Mouse (Mus musculus): Measurements from ENCODE around the gene Teddm1b. TPM values are rescaled to one million over a fixed set of nuclear protein-coding genes. Genes with fewer than 3 reads are reported as not detected.

Teddm1b gene
- polyA plus RNA-seq, 1 experiment, result not detected

GRCm38 (mm10) chr1:153894979-153895378, 20.8 kb downstream of the Teddm1b start:
- H3K27me3 ChIP-seq (replicated peaks; ENCODE audit: control insufficient read depth, insufficient read depth, low read length), result no peaks in the 10 kb centered on the region
- DNase-seq, result peak; percentile 77
- H3K36me3 ChIP-seq (ENCODE audit: control insufficient read depth, insufficient read depth, low read length), result no peaks in the 10 kb centered on the region
- no peak overlapping the region for H3K27ac ChIP-seq (ENCODE audit: insufficient read depth, low read depth, low read length)
- no peak overlapping the region for H3K4me3 ChIP-seq (ENCODE audit: insufficient read depth, low read depth, low read length)
- H3K4me1 ChIP-seq (ENCODE audit: control insufficient read depth, insufficient read depth, low read length), result no peaks in the 10 kb centered on the region; the same call in 1 of the 2 replicates
- no peak for TF ChIP-seq POLR2A (IDR thresholded peaks at IDR 0.05; ENCODE audit: low read depth, low read length)
- TF ChIP-seq CTCF (conservative IDR thresholded peaks at IDR 0.05; ENCODE audit: insufficient read depth, insufficient read length, low read depth, low read length), result peak; percentile 89
- 35% methylated on average over 5 of the region's 5 CpGs for WGBS

- Histone ChIP-seq H3K36me3 (ENCODE audit: control insufficient read depth, insufficient read depth, low read length) (no peaks in the 10 kb centered on the region), H3K4me1 (ENCODE audit: control insufficient read depth, insufficient read depth, low read length) (no peaks in the 10 kb centered on the region; the same call in 1 of the 2 replicates), H3K4me3 (ENCODE audit: insufficient read depth, low read depth, low read length) (no peak overlapping the region), H3K27ac (ENCODE audit: insufficient read depth, low read depth, low read length) (no peak overlapping the region), H3K27me3 (replicated peaks; ENCODE audit: control insufficient read depth, insufficient read depth, low read length) (no peaks in the 10 kb centered on the region)
- no peak for DNase-seq
- no peak for TF ChIP-seq CTCF (conservative IDR thresholded peaks at IDR 0.05; ENCODE audit: insufficient read depth, insufficient read length, low read depth, low read length)
- TF ChIP-seq POLR2A (IDR thresholded peaks at IDR 0.05; ENCODE audit: low read depth, low read length), result no peak
- 69% methylated on average over 8 of the region's 8 CpGs for WGBS
These were observed 23.1 kb downstream of the Teddm1b start for GRCm38 (mm10) chr1:153897196-153897595.

- Histone ChIP-seq H3K4me1 (ENCODE audit: control insufficient read depth, insufficient read depth, low read length) (peaks cover 4% of the 10 kb centered on the region; the same call in 1 of the 2 replicates), H3K36me3 (ENCODE audit: control insufficient read depth, insufficient read depth, low read length) (peaks cover 2% of the 10 kb centered on the region; the same call in 1 of the 2 replicates), H3K4me3 (ENCODE audit: insufficient read depth, low read depth, low read length) (peak overlapping the region; percentile 74), H3K27ac (ENCODE audit: insufficient read depth, low read depth, low read length) (peak overlapping the region; percentile 43), H3K27me3 (replicated peaks; ENCODE audit: control insufficient read depth, insufficient read depth, low read length) (no peaks in the 10 kb centered on the region)
- WGBS, result 17% methylated on average over 22 of the region's 22 CpGs
- DNase-seq, result no peak
- TF ChIP-seq CTCF (conservative IDR thresholded peaks at IDR 0.05; ENCODE audit: insufficient read depth, insufficient read length, low read depth, low read length) (no peak), POLR2A (IDR thresholded peaks at IDR 0.05; ENCODE audit: low read depth, low read length) (no peak)
These were observed 25.0 kb downstream of the Teddm1b start for GRCm38 (mm10) chr1:153898989-153899730.

- Histone ChIP-seq H3K27ac (ENCODE audit: insufficient read depth, low read depth, low read length) (peak within 1 kb of the TSS; percentile 70), H3K36me3 (ENCODE audit: control insufficient read depth, insufficient read depth, low read length) (peaks cover 2% of the 10 kb centered on the region; the same call in 1 of the 2 replicates), H3K4me1 (ENCODE audit: control insufficient read depth, insufficient read depth, low read length) (peaks cover 4% of the 10 kb centered on the region; the same call in 1 of the 2 replicates), H3K4me3 (ENCODE audit: insufficient read depth, low read depth, low read length) (peak within 1 kb of the TSS; percentile 74), H3K27me3 (replicated peaks; ENCODE audit: control insufficient read depth, insufficient read depth, low read length) (no peaks in the 10 kb centered on the region)
- TF ChIP-seq CTCF (conservative IDR thresholded peaks at IDR 0.05; ENCODE audit: insufficient read depth, insufficient read length, low read depth, low read length) (no peak), POLR2A (IDR thresholded peaks at IDR 0.05; ENCODE audit: low read depth, low read length) (peak; percentile 100)
- WGBS, result under 1% methylated on average over 51 of the region's 51 CpGs
- DNase-seq, result peak; percentile 99
These were observed 25.7 kb downstream of the Teddm1b start, which contains the start of the genes Glul and Teddm2 for GRCm38 (mm10) chr1:153899731-153900380. Glul (plus strand) TSS chr1:153899944. Teddm2 (minus strand) TSS chr1:153900228.

GRCm38 (mm10) chr1:153900381-153900780, 26.2 kb downstream of the Teddm1b start:
- Histone ChIP-seq H3K27me3 (replicated peaks; ENCODE audit: control insufficient read depth, insufficient read depth, low read length) (no peaks in the 10 kb centered on the region), H3K4me3 (ENCODE audit: insufficient read depth, low read depth, low read length) (peak overlapping the region; percentile 74), H3K36me3 (ENCODE audit: control insufficient read depth, insufficient read depth, low read length) (peaks cover 4% of the 10 kb centered on the region), H3K4me1 (ENCODE audit: control insufficient read depth, insufficient read depth, low read length) (peaks cover 4% of the 10 kb centered on the region; the same call in 1 of the 2 replicates), H3K27ac (ENCODE audit: insufficient read depth, low read depth, low read length) (peak overlapping the region; percentile 70)
- no peak for DNase-seq
- WGBS, result under 1% methylated on average over 36 of the region's 36 CpGs
- TF ChIP-seq POLR2A (IDR thresholded peaks at IDR 0.05; ENCODE audit: low read depth, low read length) (no peak), CTCF (conservative IDR thresholded peaks at IDR 0.05; ENCODE audit: insufficient read depth, insufficient read length, low read depth, low read length) (no peak)

- DNase-seq, result peak; percentile 79
- TF ChIP-seq CTCF (conservative IDR thresholded peaks at IDR 0.05; ENCODE audit: insufficient read depth, insufficient read length, low read depth, low read length) (no peak), POLR2A (IDR thresholded peaks at IDR 0.05; ENCODE audit: low read depth, low read length) (no peak)
- WGBS, result 3% methylated on average over 25 of the region's 25 CpGs
- Histone ChIP-seq H3K36me3 (ENCODE audit: control insufficient read depth, insufficient read depth, low read length) (peaks cover 4% of the 10 kb centered on the region), H3K4me1 (ENCODE audit: control insufficient read depth, insufficient read depth, low read length) (peaks cover 4% of the 10 kb centered on the region; the same call in 1 of the 2 replicates), H3K27ac (ENCODE audit: insufficient read depth, low read depth, low read length) (peak overlapping the region; percentile 70), H3K27me3 (replicated peaks; ENCODE audit: control insufficient read depth, insufficient read depth, low read length) (no peaks in the 10 kb centered on the region), H3K4me3 (ENCODE audit: insufficient read depth, low read depth, low read length) (peak overlapping the region; percentile 74)
These were observed 26.9 kb downstream of the Teddm1b start for GRCm38 (mm10) chr1:153900860-153901730.
